Mouse (Mus musculus) megakaryocyte-erythroid progenitor cell, adult 5-6 weeks (primary cell): Measurements from ENCODE around the gene Rnf220. TPM values are rescaled to one million over a fixed set of nuclear protein-coding genes. Genes with fewer than 3 reads are reported as not detected.

Experiments
- total RNA-seq, 2 experiments: library from RNA; stranded (forward) in 1 of 2; stranded (reverse) in 1 of 2; fragments of 200-1000, 215-1000 nt in 1 of 2; fragments of >200 nt in 1 of 2; fragmentation: Nextera tagmentation in 1 of 2; gene quantifications; 2 replicates each; pipeline ENCODE4 v1.2.3; 2014 to 2017

Gene Rnf220
- total RNA-seq, 2 experiments from 2014 or later: 73.2 to 145 TPM

Other genes starting within 250 kb of the Rnf220 start
- not detected in 2 replicates for gene Tmem53, start 245.1 kb downstream of the Rnf220 start, total RNA-seq (2014; fragmentation: Nextera tagmentation)
- not detected in 2 replicates for gene Tmem53, start 245.1 kb downstream of the Rnf220 start, total RNA-seq (2017)
- not detected in 2 replicates for gene Armh1, start 244.9 kb downstream of the Rnf220 start, total RNA-seq (2014; fragmentation: Nextera tagmentation)
- not detected in 2 replicates for gene Armh1, start 244.9 kb downstream of the Rnf220 start, total RNA-seq (2017)
- 63.4 and 65.1 TPM in 2 replicates for gene Eri3, start 53.3 kb upstream of the Rnf220 start, total RNA-seq (2014; fragmentation: Nextera tagmentation)
- gene Eri3, start 53.3 kb upstream of the Rnf220 start, total RNA-seq (2017): 13.8 and 63.5 TPM in 2 replicates
- 28.2 and 41.6 TPM in 2 replicates for gene Dmap1, start 185.2 kb upstream of the Rnf220 start, total RNA-seq (2014; fragmentation: Nextera tagmentation)
- gene Dmap1, start 185.2 kb upstream of the Rnf220 start, total RNA-seq (2017): 28.0 and 34.6 TPM in 2 replicates
- not detected in 2 replicates for gene Gm12845, start 227.4 kb upstream of the Rnf220 start, total RNA-seq (2014; fragmentation: Nextera tagmentation)
- gene Gm12845, start 227.4 kb upstream of the Rnf220 start, total RNA-seq (2017): not detected in 2 replicates